Mouse (Mus musculus) intestine, embryonic 14.5 days (tissue): ENCODE measurements at regions not wholly inside any gene's neighbourhood (a gene's known extent, or its start where the extent isn't known, plus 50 kb on each side); places are given as distances from the start of the nearest gene placed in this dataset.

Experiments used
- ATAC-seq: fragments of 200-750 bp; cut with Nextera tagmentation; replicated peaks from 2 replicates; pipeline ENCODE4 v1.8.0; 2017; ENCODE audit warnings: low read depth, moderate number of reproducible peaks, moderate TSS enrichment, moderate library complexity; ENCODE audit not compliant: low FRiP score, low TSS enrichment
- DNase-seq: peaks from one replicate; pipeline ENCODE4 v3.0.0-alpha.2; 2018; ENCODE audit warnings: low spot score
- H3K27ac ChIP-seq: fragments of 300-500 bp; sonication (generic); 2 replicates; pipeline ENCODE4 v1.5.1; 2014; ENCODE audit warnings: low read depth, mild to moderate bottlenecking, control low read depth
- H3K27me3 ChIP-seq: fragments of 300-500 bp; sonication (generic); replicated peaks from 2 replicates; pipeline ENCODE4 v1.6.1; 2014; ENCODE audit warnings: low read length, control low read depth; ENCODE audit not compliant: control insufficient read depth, insufficient read depth
- H3K36me3 ChIP-seq: fragments of 300-500 bp; sonication (generic); 2 replicates; pipeline ENCODE4 v1.6.1; 2014; ENCODE audit warnings: low read length, control low read depth; ENCODE audit not compliant: control insufficient read depth, insufficient read depth
- H3K4me1 ChIP-seq: fragments of 300-500 bp; sonication (generic); replicated peaks from 2 replicates; pipeline ENCODE4 v1.6.1; 2014; ENCODE audit warnings: low read length, control low read depth, mixed read lengths; ENCODE audit not compliant: control insufficient read depth, insufficient read depth
- H3K4me2 ChIP-seq: fragments of 300-500 bp; sonication (generic); 2 replicates; pipeline ENCODE4 v1.6.1; 2014; ENCODE audit warnings: low read length
- H3K4me3 ChIP-seq: fragments of 300-500 bp; sonication (generic); 2 replicates; pipeline ENCODE4 v1.5.1; 2014; ENCODE audit warnings: low read depth, low read length, control low read depth, mixed read lengths
- H3K9ac ChIP-seq: fragments of 300-500 bp; sonication (generic); 2 replicates; pipeline ENCODE4 v1.6.1; 2014; ENCODE audit warnings: mild to moderate bottlenecking, low read length
- H3K9me3 ChIP-seq: fragments of 300-500 bp; sonication (generic); 2 replicates; pipeline ENCODE4 v1.6.1; 2016; ENCODE audit warnings: low read length, control low read depth; ENCODE audit not compliant: control insufficient read depth
- WGBS: fragments of 180-500 bp; shearing (Covaris S2); extraction: QIAGEN DNeasy Blood & Tissue Kit; methylation state at CpG from one replicate; pipeline ENCODE4 v1.1.7; 2014; 5-methylcytosine and 5-hydroxymethylcytosine counted together

GRCm38 (mm10) chr12:12509164-12509937 lies 247.4 kb downstream of the Fam49a start:
- peak; percentile 93 for ATAC-seq
- no peak overlapping the region for H3K4me2 ChIP-seq

GRCm38 (mm10) chr12:12508487-12509125 lies 246.7 kb downstream of the Fam49a start:
- H3K4me2 ChIP-seq, result no peak overlapping the region
- H3K36me3 ChIP-seq, result no peaks in the 10 kb centered on the region
- peak overlapping the region; percentile 9; the same call in 1 of the 2 replicates for H3K27ac ChIP-seq
- H3K9ac ChIP-seq, result no peak overlapping the region
- H3K27me3 ChIP-seq, result no peaks in the 10 kb centered on the region
- no peak overlapping the region for H3K4me3 ChIP-seq
- WGBS, result 62% methylated on average over 9 of the region's 9 CpGs
- no peaks in the 10 kb centered on the region for H3K9me3 ChIP-seq
- DNase-seq, result no peak
- no peaks in the 10 kb centered on the region; the same call in 1 of the 2 replicates for H3K4me1 ChIP-seq
- ATAC-seq, result 0 out of 2 replicates have a peak, but pooled peaks have one; percentile 9

More at GRCm38 (mm10) chr12:12509164-12509937, 247.4 kb downstream of the Fam49a start:
- WGBS, result 20% methylated on average over 9 of the region's 9 CpGs
- Histone ChIP-seq H3K27me3 (no peaks in the 10 kb centered on the region), H3K9me3 (no peaks in the 10 kb centered on the region), H3K36me3 (no peaks in the 10 kb centered on the region), H3K4me3 (no peak overlapping the region), H3K9ac (no peak overlapping the region), H3K27ac (peak overlapping the region; percentile 9; the same call in 1 of the 2 replicates), H3K4me1 (no peaks in the 10 kb centered on the region; the same call in 1 of the 2 replicates)
- peak; percentile 55 for DNase-seq

- H3K27me3 ChIP-seq, result no peaks in the 10 kb centered on the region
- 93% methylated on average over 3 of the region's 3 CpGs for WGBS
- no peaks in the 10 kb centered on the region for H3K36me3 ChIP-seq
- H3K4me2 ChIP-seq, result no peak overlapping the region
- ATAC-seq (no peak), DNase-seq (no peak)
- H3K4me3 ChIP-seq, result no peak overlapping the region
- H3K27ac ChIP-seq, result no peak overlapping the region
- H3K9ac ChIP-seq, result no peak overlapping the region
- no peaks in the 10 kb centered on the region for H3K9me3 ChIP-seq
- H3K4me1 ChIP-seq, result no peaks in the 10 kb centered on the region; the same call in 1 of the 2 replicates
These were observed 244.7 kb downstream of the Fam49a start for GRCm38 (mm10) chr12:12506671-12507070.

- H3K36me3 ChIP-seq, result no peaks in the 10 kb centered on the region
- H3K9ac ChIP-seq, result no peak overlapping the region
- H3K27ac ChIP-seq, result no peak overlapping the region
- H3K4me3 ChIP-seq, result no peak overlapping the region
- no peak overlapping the region for H3K4me2 ChIP-seq
- no peaks in the 10 kb centered on the region for H3K27me3 ChIP-seq
- ATAC-seq, result no peak
- no peak for DNase-seq
- WGBS, result 61% methylated on average over 4 of the region's 4 CpGs
- no peaks in the 10 kb centered on the region for H3K9me3 ChIP-seq
- H3K4me1 ChIP-seq, result no peaks in the 10 kb centered on the region; the same call in 1 of the 2 replicates
These were observed 243.7 kb downstream of the Fam49a start for GRCm38 (mm10) chr12:12505590-12505989.

- no peaks in the 10 kb centered on the region for H3K4me1 ChIP-seq
- H3K9ac ChIP-seq, result no peak overlapping the region
- no peak overlapping the region for H3K4me3 ChIP-seq
- 82% methylated on average over 3 of the region's 3 CpGs for WGBS
- DNase-seq, result no peak
- no peak overlapping the region for H3K27ac ChIP-seq
- H3K27me3 ChIP-seq, result no peaks in the 10 kb centered on the region
- no peaks in the 10 kb centered on the region for H3K9me3 ChIP-seq
- H3K36me3 ChIP-seq, result no peaks in the 10 kb centered on the region
- H3K4me2 ChIP-seq, result no peak overlapping the region
- no peak for ATAC-seq
These were observed 238.0 kb downstream of the Fam49a start for GRCm38 (mm10) chr12:12499903-12500302.

GRCm38 (mm10) chr12:12498621-12499020 lies 236.7 kb downstream of the Fam49a start:
- no peaks in the 10 kb centered on the region for H3K27me3 ChIP-seq
- no peaks in the 10 kb centered on the region for H3K36me3 ChIP-seq
- no peaks in the 10 kb centered on the region for H3K4me1 ChIP-seq
- H3K9ac ChIP-seq, result no peak overlapping the region
- no peaks in the 10 kb centered on the region for H3K9me3 ChIP-seq
- H3K27ac ChIP-seq, result no peak overlapping the region
- no peak overlapping the region for H3K4me2 ChIP-seq
- H3K4me3 ChIP-seq, result no peak overlapping the region
- no peak for DNase-seq
- ATAC-seq, result no peak

GRCm38 (mm10) chr12:12497277-12497841 lies 235.4 kb downstream of the Fam49a start:
- Histone ChIP-seq H3K4me2 (no peak overlapping the region), H3K27ac (no peak overlapping the region), H3K9me3 (no peaks in the 10 kb centered on the region), H3K9ac (no peak overlapping the region), H3K27me3 (no peaks in the 10 kb centered on the region), H3K4me3 (no peak overlapping the region), H3K36me3 (no peaks in the 10 kb centered on the region), H3K4me1 (no peaks in the 10 kb centered on the region)
- WGBS, result 79% methylated on average over 6 of the region's 6 CpGs
- ATAC-seq (no peak), DNase-seq (no peak)

- no peak overlapping the region for H3K9ac ChIP-seq
- no peaks in the 10 kb centered on the region for H3K9me3 ChIP-seq
- no peak overlapping the region for H3K27ac ChIP-seq
- H3K4me1 ChIP-seq, result no peaks in the 10 kb centered on the region
- H3K4me2 ChIP-seq, result no peak overlapping the region
- 81% methylated on average over 7 of the region's 7 CpGs for WGBS
- H3K4me3 ChIP-seq, result no peak overlapping the region
- H3K36me3 ChIP-seq, result no peaks in the 10 kb centered on the region
- no peak for DNase-seq
- no peak for ATAC-seq
- H3K27me3 ChIP-seq, result no peaks in the 10 kb centered on the region
These were observed 234.7 kb downstream of the Fam49a start for GRCm38 (mm10) chr12:12496593-12497141.
